Mouse (Mus musculus): ENCODE measurements at regions not wholly inside any gene's neighbourhood (a gene's known extent, or its start where the extent isn't known, plus 50 kb on each side); places are given as distances from the start of the nearest gene placed in this dataset.

DNA sequence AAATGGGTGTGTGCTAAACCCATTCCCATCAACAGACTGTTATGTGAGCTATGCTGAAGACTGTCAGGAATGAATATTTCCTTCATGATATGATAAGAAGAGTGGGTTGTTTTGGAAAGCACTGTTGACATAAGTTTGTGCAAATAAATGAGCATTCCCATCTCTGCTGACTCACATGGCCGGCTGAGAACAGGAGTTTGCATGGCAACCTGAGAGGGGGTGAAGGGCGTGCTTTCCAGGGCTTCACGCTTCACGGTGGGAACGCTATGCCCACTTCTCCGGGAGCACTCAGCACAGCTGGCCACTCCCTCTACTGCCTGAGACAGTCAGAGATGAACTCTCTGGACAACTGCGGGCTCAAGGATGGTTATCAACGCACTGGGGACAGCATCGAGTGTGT is 348.9 kb upstream of the Slc24a5 start:
- H3K27me3 ChIP-seq = no peaks in the 10 kb centered on the region
- peaks cover 18% of the 10 kb centered on the region for H3K4me1 ChIP-seq (replicated peaks)
- ATAC-seq (replicated peaks; ENCODE audit: insufficient number of reproducible peaks, insufficient read depth, low FRiP score, low read depth) = no peak
- no peak overlapping the region for H3K4me3 ChIP-seq
- no peaks in the 10 kb centered on the region for H3K36me3 ChIP-seq
- no peak overlapping the region for H3K9ac ChIP-seq
- no peak overlapping the region for H3K4me2 ChIP-seq
- no peaks in the 10 kb centered on the region for H3K9me3 ChIP-seq (replicated peaks)
- WGBS = 35% methylated on average over 9 of the region's 9 CpGs
- no peak overlapping the region for H3K27ac ChIP-seq

DNA sequence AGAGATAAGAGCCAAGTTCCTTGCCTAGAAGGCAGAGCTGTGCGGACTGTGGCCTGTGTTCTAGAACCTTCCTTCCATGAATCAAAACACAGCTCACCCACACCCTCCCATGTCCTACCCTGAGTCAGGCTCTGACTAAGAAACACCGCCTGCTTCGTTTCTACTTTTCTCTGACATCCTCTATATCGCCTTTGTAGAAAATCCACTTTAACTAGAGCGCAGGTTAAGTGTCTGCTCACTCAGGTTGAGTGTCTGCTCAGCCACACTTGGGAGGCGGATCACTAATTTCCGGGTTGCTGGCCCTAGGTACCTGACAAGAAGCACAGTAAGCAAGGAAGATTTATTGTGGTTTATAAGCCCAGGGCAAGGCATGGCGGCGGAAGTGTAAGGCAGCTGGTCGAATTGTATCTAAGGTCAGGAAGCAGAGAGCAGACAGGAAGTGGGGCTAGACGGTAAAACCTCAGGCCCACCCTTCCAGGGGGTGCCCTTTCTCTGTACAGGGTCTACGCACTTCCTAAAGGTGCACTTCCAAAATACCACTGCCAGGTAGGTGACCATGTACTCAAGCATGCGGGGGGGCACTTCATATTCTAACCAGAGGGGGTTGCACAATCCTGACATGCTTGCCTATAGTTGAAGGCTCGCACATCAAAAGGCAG is 348.0 kb upstream of the Slc24a5 start:
- H3K27ac ChIP-seq = no peak overlapping the region
- no peaks in the 10 kb centered on the region for H3K9me3 ChIP-seq (replicated peaks)
- H3K27me3 ChIP-seq = no peaks in the 10 kb centered on the region
- H3K4me3 ChIP-seq = no peak overlapping the region
- 61% methylated on average over 14 of the region's 14 CpGs for WGBS
- H3K4me1 ChIP-seq (replicated peaks) = peaks cover 18% of the 10 kb centered on the region
- no peaks in the 10 kb centered on the region for H3K36me3 ChIP-seq
- no peak overlapping the region for H3K9ac ChIP-seq
- ATAC-seq (replicated peaks; ENCODE audit: insufficient number of reproducible peaks, insufficient read depth, low FRiP score, low read depth) = 0 out of 2 replicates have a peak, but pooled peaks have one; percentile 47
- no peak overlapping the region for H3K4me2 ChIP-seq

DNA sequence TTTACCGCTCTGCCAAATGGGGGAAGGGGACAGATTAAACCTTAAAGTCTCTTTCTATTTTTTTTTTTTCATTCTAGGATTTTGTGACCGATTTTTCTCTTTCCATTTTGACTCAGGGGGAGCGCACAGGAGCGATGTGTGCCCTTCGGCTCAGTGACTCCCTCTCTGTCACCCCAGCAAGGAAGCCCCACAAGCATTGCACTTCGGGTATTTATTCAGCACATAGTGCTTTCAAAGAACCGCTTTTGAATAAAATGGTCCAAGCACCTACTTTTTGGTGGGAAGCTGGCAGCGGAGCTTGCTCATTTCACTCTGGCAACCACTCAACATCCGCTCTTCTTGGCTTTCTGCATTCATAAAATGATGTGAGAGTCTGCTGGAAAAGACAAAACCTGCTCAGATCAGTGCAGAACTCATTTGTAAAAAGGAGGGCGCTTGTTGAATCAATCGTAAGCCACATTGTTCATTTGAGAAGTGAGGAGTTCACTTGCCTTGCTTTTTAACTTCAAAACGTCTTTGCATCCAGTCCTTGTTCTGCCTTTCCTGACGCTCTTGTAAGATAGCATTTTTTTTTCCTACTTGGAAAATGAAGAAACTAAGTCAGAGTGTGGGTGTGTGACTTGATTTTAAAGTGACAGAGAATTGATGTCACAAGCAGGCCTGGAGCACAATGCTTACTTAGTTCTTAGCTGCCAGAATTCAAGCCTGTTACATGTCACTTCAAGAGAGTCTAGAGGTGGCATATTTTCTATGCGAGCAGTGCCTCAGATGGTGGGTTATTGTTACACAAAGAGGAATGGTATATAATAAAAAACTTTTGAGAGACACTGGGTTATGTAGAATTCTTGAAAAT is 347.1 kb upstream of the Slc24a5 start:
- no peak for ATAC-seq (replicated peaks; ENCODE audit: insufficient number of reproducible peaks, insufficient read depth, low FRiP score, low read depth)
- WGBS = 70% methylated on average over 14 of the region's 14 CpGs
- no peak overlapping the region for H3K9ac ChIP-seq
- no peak overlapping the region for H3K4me3 ChIP-seq
- H3K27ac ChIP-seq = no peak overlapping the region
- no peak overlapping the region for H3K4me2 ChIP-seq
- H3K27me3 ChIP-seq = no peaks in the 10 kb centered on the region
- no peaks in the 10 kb centered on the region for H3K36me3 ChIP-seq
- peaks cover 18% of the 10 kb centered on the region for H3K4me1 ChIP-seq (replicated peaks)
- no peaks in the 10 kb centered on the region for H3K9me3 ChIP-seq (replicated peaks)

DNA sequence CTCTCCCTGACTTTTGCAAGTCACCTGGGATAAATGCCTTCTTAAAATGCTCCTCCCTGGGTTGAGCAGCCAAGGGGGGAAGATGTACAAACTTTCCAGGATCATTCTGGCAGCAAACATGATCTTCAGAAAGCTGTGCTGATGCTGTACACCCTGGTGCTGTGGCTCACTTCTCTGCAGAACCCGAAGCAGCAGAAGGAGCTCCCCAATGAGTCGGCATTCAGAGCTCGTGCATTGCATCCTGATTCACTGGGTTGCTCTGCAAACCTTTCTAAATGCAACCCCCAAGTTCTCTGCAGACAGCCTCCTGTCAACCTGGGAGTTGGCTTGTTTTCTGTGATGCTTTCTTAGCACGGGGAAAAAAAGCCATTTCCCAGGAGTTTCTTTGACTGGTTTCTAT is 343.8 kb upstream of the Slc24a5 start:
- no peaks in the 10 kb centered on the region for H3K36me3 ChIP-seq
- 66% methylated on average over 4 of the region's 4 CpGs for WGBS
- no peak for ATAC-seq (replicated peaks; ENCODE audit: insufficient number of reproducible peaks, insufficient read depth, low FRiP score, low read depth)
- no peaks in the 10 kb centered on the region for H3K9me3 ChIP-seq (replicated peaks)
- peaks cover 11% of the 10 kb centered on the region for H3K4me1 ChIP-seq (replicated peaks)
- no peak overlapping the region for H3K4me2 ChIP-seq
- H3K9ac ChIP-seq = no peak overlapping the region
- no peak overlapping the region for H3K27ac ChIP-seq
- no peak overlapping the region for H3K4me3 ChIP-seq
- no peaks in the 10 kb centered on the region for H3K27me3 ChIP-seq

DNA sequence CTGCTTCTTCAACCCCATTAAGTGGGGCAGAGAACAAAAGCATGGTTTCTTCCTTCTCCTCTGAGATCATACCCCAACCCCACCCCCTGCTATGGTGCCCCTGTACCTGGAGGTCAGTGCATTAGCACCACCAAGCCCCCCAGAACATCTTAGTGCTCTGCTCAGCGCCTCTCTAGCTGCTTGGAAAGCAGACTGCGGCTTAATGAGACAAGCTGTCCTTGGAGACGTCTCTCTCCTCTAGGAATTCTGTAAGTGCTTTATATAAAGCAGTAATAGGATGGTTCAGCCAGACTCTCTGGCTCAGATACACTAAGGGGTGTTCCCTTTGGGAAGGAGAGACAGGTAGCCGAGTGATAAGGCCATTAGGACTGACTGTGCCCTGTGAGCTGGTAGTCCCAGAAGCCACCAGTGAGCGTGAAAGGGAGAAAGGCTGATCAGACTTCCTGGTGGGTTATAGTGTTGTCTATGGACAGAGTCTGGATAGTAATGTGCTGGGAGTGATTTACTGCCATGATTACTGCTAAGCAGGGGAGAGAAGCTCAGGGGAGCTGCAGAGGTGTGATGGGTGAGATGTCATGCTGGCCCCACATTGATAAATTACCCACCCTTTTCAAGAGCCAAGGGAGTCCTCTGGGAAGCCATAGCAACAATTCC is 343.0 kb upstream of the Slc24a5 start:
- H3K4me2 ChIP-seq = no peak overlapping the region
- ATAC-seq (replicated peaks; ENCODE audit: insufficient number of reproducible peaks, insufficient read depth, low FRiP score, low read depth) = no peak
- WGBS = 60% methylated on average over 5 of the region's 5 CpGs
- no peak overlapping the region for H3K9ac ChIP-seq
- H3K36me3 ChIP-seq = no peaks in the 10 kb centered on the region
- H3K4me1 ChIP-seq (replicated peaks) = peaks cover 4% of the 10 kb centered on the region
- H3K27ac ChIP-seq = no peak overlapping the region
- no peaks in the 10 kb centered on the region for H3K9me3 ChIP-seq (replicated peaks)
- H3K27me3 ChIP-seq = no peaks in the 10 kb centered on the region
- no peak overlapping the region for H3K4me3 ChIP-seq

DNA sequence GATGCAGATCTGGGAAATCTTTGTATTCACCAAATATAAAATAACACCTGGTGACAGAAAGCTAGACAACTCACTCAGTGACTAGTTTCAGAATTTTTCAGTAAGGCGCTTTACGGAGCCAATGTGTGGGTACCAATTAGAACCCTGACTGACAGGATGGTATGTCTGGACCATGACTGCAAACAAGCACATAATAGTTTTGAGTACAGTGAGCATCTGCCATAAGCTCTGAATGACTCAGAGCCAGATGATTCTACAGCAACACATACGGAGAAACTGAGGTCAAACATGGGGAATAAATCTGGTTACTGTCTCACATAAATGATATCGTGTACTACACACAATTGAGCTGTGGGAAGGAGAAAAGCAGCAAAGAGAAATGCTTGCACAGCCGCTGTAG is 339.9 kb upstream of the Slc24a5 start:
- H3K9ac ChIP-seq = no peak overlapping the region
- no peak overlapping the region for H3K27ac ChIP-seq
- H3K4me3 ChIP-seq = no peak overlapping the region
- no peaks in the 10 kb centered on the region for H3K36me3 ChIP-seq
- no peaks in the 10 kb centered on the region for H3K27me3 ChIP-seq
- ATAC-seq (replicated peaks; ENCODE audit: insufficient number of reproducible peaks, insufficient read depth, low FRiP score, low read depth) = no peak
- H3K9me3 ChIP-seq (replicated peaks) = no peaks in the 10 kb centered on the region
- H3K4me1 ChIP-seq (replicated peaks) = no peaks in the 10 kb centered on the region; the same call in 1 of the 2 replicates
- H3K4me2 ChIP-seq = no peak overlapping the region
- WGBS = 89% methylated on average over 5 of the region's 5 CpGs

DNA sequence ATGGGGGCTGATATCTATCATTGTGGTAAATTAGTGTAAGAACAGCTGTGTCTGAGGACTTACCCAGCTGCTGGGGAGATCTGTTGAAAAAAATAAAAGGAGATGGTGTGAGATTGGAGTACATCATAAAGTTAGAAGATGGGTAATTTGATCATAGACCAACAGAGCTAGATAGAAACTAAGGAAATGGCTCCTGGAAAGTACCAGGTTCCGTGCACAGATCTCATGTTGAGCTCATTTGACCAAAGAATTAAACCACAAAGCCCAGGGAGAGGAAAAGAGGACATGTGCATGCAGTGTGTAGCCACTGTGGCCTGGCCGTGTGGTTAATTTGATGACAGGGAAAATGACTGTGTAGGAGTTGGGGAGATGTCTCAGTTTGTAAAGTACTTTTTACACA is 335.3 kb upstream of the Slc24a5 start:
- Histone ChIP-seq H3K27me3 (no peaks in the 10 kb centered on the region), H3K36me3 (no peaks in the 10 kb centered on the region), H3K9ac (no peak overlapping the region), H3K27ac (no peak overlapping the region), H3K4me3 (no peak overlapping the region), H3K4me1 (replicated peaks) (no peaks in the 10 kb centered on the region), H3K4me2 (no peak overlapping the region), H3K9me3 (replicated peaks) (no peaks in the 10 kb centered on the region)
- ATAC-seq (replicated peaks; ENCODE audit: insufficient number of reproducible peaks, insufficient read depth, low FRiP score, low read depth) = no peak
- 77% methylated on average over 2 of the region's 2 CpGs for WGBS

DNA sequence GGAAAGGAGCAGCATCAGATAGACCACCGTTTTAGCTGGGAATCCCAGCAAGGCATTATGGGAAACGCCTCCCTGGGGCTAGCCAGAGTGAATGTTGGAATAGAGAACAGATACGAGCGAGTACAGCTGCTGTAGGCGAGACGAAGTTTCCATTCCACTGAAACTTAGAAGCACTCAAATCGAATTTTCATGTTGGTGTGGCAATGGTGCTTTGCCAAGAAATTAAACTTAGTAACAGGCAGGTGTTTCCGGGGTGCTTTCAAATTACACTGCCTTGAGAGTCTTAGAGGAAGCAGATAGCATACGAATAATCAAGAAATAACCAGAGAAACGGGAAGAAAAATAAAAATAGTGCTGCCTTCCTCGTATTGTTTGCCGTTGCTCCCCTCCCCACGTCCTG is 327.1 kb upstream of the Slc24a5 start:
- ATAC-seq (replicated peaks; ENCODE audit: insufficient number of reproducible peaks, insufficient read depth, low FRiP score, low read depth) = 0 out of 2 replicates have a peak, but pooled peaks have one; percentile 44
- no peak overlapping the region for H3K4me3 ChIP-seq
- no peaks in the 10 kb centered on the region for H3K9me3 ChIP-seq (replicated peaks)
- no peak overlapping the region for H3K9ac ChIP-seq
- H3K36me3 ChIP-seq = no peaks in the 10 kb centered on the region
- no peaks in the 10 kb centered on the region for H3K27me3 ChIP-seq
- 0 out of 2 replicates have a peak overlapping the region, but pooled peaks have one; percentile 1 for H3K4me2 ChIP-seq
- 52% methylated on average over 13 of the region's 13 CpGs for WGBS
- H3K27ac ChIP-seq = peak overlapping the region; percentile 38
- peaks cover 15% of the 10 kb centered on the region; the same call in 1 of the 2 replicates for H3K4me1 ChIP-seq (replicated peaks)

DNA sequence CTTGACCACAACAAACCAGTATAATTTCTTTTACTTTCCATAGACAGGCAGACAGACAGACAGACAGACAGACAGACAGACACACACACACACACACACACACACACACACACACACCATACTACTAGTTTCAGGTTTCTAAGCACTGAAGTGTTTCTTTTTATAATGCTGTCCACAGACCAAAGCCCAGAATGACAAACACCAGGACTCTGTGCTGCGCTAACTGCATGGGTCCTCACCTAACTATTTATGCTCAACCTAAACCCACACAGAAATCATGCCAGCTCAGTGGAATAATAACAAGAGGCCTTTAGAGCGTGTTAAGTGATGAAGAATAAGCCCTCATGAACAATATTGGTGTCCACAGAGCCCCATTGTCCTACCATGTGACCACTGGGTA is 325.0 kb upstream of the Slc24a5 start:
- Histone ChIP-seq H3K36me3 (no peaks in the 10 kb centered on the region), H3K27ac (peak overlapping the region; percentile 74), H3K9me3 (replicated peaks) (no peaks in the 10 kb centered on the region), H3K9ac (no peak overlapping the region), H3K4me2 (no peak overlapping the region), H3K4me3 (no peak overlapping the region), H3K27me3 (no peaks in the 10 kb centered on the region), H3K4me1 (replicated peaks) (peaks cover 24% of the 10 kb centered on the region)
- peak; percentile 61; the same call in 1 of the 2 replicates for ATAC-seq (replicated peaks; ENCODE audit: insufficient number of reproducible peaks, insufficient read depth, low FRiP score, low read depth)
- 57% methylated on average over 2 of the region's 2 CpGs for WGBS

DNA sequence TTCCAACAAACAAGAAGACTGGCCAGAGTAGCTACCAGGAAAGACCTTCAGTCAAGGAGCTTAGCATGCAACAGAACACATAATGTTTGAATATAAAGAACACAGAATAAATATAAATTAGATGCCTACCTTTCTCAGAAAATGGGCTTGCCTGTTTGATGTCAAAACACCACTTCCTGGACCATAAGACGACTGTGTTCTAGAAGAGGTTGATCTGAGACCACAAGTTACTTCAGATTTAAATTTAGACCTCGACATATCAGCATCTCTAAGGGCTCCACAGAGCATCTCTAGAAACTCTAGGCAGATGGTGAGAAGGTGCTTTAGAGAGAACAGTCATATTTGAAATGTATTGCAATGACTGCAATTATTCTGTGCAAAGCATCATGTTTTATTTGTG is 322.9 kb upstream of the Slc24a5 start:
- no peak for ATAC-seq (replicated peaks; ENCODE audit: insufficient number of reproducible peaks, insufficient read depth, low FRiP score, low read depth)

DNA sequence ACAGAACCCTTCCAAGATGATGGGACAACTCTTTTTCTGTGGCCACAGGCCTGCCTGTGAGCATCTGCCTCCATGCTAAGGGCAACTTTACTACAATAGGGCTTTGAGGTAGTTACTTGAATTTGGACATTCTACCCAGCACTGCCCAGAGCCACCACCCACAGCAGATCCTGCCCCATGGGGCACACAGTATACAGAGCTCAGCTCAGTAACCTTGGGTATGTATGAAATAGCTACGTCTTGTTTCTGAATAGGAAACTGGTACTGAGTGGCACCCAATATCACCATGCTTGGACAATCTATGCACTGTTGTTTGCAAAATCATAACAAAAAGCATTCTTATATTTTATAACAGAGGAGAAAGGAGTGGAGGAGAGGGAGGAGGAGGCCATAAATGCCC is 320.8 kb upstream of the Slc24a5 start:
- Histone ChIP-seq H3K4me3 (no peak overlapping the region), H3K36me3 (no peaks in the 10 kb centered on the region), H3K4me2 (no peak overlapping the region), H3K27me3 (no peaks in the 10 kb centered on the region), H3K9ac (no peak overlapping the region), H3K27ac (peak overlapping the region; percentile 23; the same call in 1 of the 2 replicates), H3K4me1 (replicated peaks) (peaks cover 20% of the 10 kb centered on the region), H3K9me3 (replicated peaks) (no peaks in the 10 kb centered on the region)
- no peak for ATAC-seq (replicated peaks; ENCODE audit: insufficient number of reproducible peaks, insufficient read depth, low FRiP score, low read depth)
- 74% methylated on average over 1 of the region's 1 CpGs for WGBS

More for the DNA sequence above, 322.9 kb upstream of the Slc24a5 start:
- H3K4me2 ChIP-seq = no peak overlapping the region
- no peaks in the 10 kb centered on the region for H3K36me3 ChIP-seq
- peaks cover 26% of the 10 kb centered on the region for H3K4me1 ChIP-seq (replicated peaks)
- WGBS = 73% methylated on average over 2 of the region's 2 CpGs
- no peak overlapping the region for H3K9ac ChIP-seq
- no peaks in the 10 kb centered on the region for H3K27me3 ChIP-seq
- H3K27ac ChIP-seq = no peak overlapping the region
- H3K4me3 ChIP-seq = no peak overlapping the region
- H3K9me3 ChIP-seq (replicated peaks) = no peaks in the 10 kb centered on the region

All from heart, embryonic 15.5 days (tissue).